Mouse (Mus musculus) ES-E14 (cell line): ENCODE data around the gene 1700003E16Rik. TPM values are rescaled to one million over a fixed set of nuclear protein-coding genes. Genes with fewer than 3 reads are reported as not detected.

ENCODE experiments used
- DNase-seq: peaks from one replicate; pipeline ENCODE4 v3.0.0-alpha.2; 2013; ENCODE audit warnings: low read depth, low spot score
- H3K27ac ChIP-seq: 2 replicates; pipeline ENCODE4 v1.5.1; 2012; ENCODE audit warnings: low read depth, mild to moderate bottlenecking, low read length, moderate library complexity, mixed read lengths; ENCODE audit not compliant: poor library complexity, insufficient read depth, severe bottlenecking
- H3K36me3 ChIP-seq: 2 replicates; pipeline ENCODE4 v1.6.1; 2012; ENCODE audit warnings: mild to moderate bottlenecking, low read length, moderate library complexity, mixed read lengths; ENCODE audit not compliant: control insufficient read depth, poor library complexity, insufficient read depth, severe bottlenecking
- H3K4me1 ChIP-seq, 2 experiments: fragments of 150-350 bp in 1 of 2; sonication (generic) in 1 of 2; 2 replicates each; pipeline ENCODE4 v1.6.1; 2012; ENCODE audit warnings: low read length in 2 of 2, mild to moderate bottlenecking in 1 of 2, mixed read lengths in 1 of 2; ENCODE audit not compliant: control insufficient read depth in 2 of 2, insufficient read depth in 2 of 2, poor library complexity in 1 of 2
- H3K4me3 ChIP-seq, 2 experiments: fragments of 150-350 bp in 1 of 2; sonication (generic) in 1 of 2; 2 replicates each; pipeline ENCODE4 v1.5.1; 2012; ENCODE audit warnings: low read length in 2 of 2, low read depth in 1 of 2, mild to moderate bottlenecking in 1 of 2, mixed read lengths in 1 of 2; ENCODE audit not compliant: insufficient read depth in 1 of 2, poor library complexity in 1 of 2, severe bottlenecking in 1 of 2
- H3K9ac ChIP-seq: 2 replicates; pipeline ENCODE4 v1.6.1; 2012; ENCODE audit warnings: low read depth, mild to moderate bottlenecking, low read length, mixed read lengths; ENCODE audit not compliant: poor library complexity, insufficient read depth, severe bottlenecking
- H3K9me3 ChIP-seq: fragments of 150-350 bp; sonication (generic); 2 replicates; pipeline ENCODE4 v1.6.1; 2012; ENCODE audit warnings: low read depth, mild to moderate bottlenecking, low read length; ENCODE audit not compliant: control insufficient read depth, insufficient read depth
- CHD2 ChIP-seq: IDR thresholded peaks from 2 replicates; pipeline ENCODE4 v1.6.1; 2014; ENCODE audit warnings: mild to moderate bottlenecking, low read depth, low read length, inconsistent platforms
- HCFC1 ChIP-seq: IDR thresholded peaks from 2 replicates; pipeline ENCODE4 v1.6.1; 2012; ENCODE audit warnings: low read length, inconsistent platforms, borderline replicate concordance; ENCODE audit not compliant: insufficient read depth
- MAFK ChIP-seq: IDR thresholded peaks from 2 replicates; pipeline ENCODE4 v1.6.1; 2014; ENCODE audit warnings: mild to moderate bottlenecking, low read depth, low read length, inconsistent platforms; ENCODE audit not compliant: insufficient read depth
- ZC3H11A ChIP-seq: IDR thresholded peaks from 2 replicates; pipeline ENCODE4 v1.6.1; 2012; ENCODE audit warnings: low read depth, mild to moderate bottlenecking, inconsistent platforms, low read length, borderline replicate concordance
- ZNF384 ChIP-seq: IDR thresholded peaks from 2 replicates; pipeline ENCODE4 v1.6.1; 2012; ENCODE audit warnings: low read depth, low read length, inconsistent platforms
- in situ Hi-C, 2 experiments: fragments of 600-800 bp; cut with MboI; formaldehyde crosslinking; loops; one replicate each; pipeline ENCODE4 v1.15.1; 2025; ENCODE audit warnings: low sequenced_read_pairs in 2 of 2, inconsistent platforms in 1 of 2; ENCODE audit not compliant: unreplicated experiment in 2 of 2
- total RNA-seq: library from RNA; depleted of rRNA; stranded (reverse); fragments of 300-350 nt; gene quantifications from 2 replicates; pipeline ENCODE4 v1.2.3, GENCODE M21; 2012

The 1700003E16Rik gene
- total RNA-seq, 1 experiment: 0.31 TPM

GRCm38 (mm10) chr6:83117616-83118015 lies 38.6 kb upstream of the 1700003E16Rik start:
- TF ChIP-seq ZNF384 (no peak), MAFK (no peak), CHD2 (no peak), HCFC1 (no peak), ZC3H11A (no peak)
- in situ Hi-C loops: no loop called here
- no peak overlapping the region for H3K9ac ChIP-seq
- peaks cover 4% of the 10 kb centered on the region; the same call in 1 of the 2 replicates for H3K36me3 ChIP-seq
- no peak for DNase-seq
- H3K4me3 ChIP-seq: no peak overlapping the region
- no peaks in the 10 kb centered on the region for H3K9me3 ChIP-seq
- no peak overlapping the region for H3K27ac ChIP-seq
- peaks cover 3% of the 10 kb centered on the region in 2 experiments; a peak in 3 of 4 replicates for H3K4me1 ChIP-seq

- Histone ChIP-seq H3K9me3 (no peaks in the 10 kb centered on the region), H3K36me3 (peaks cover 4% of the 10 kb centered on the region; the same call in 1 of the 2 replicates), H3K4me1 (peaks cover 3% of the 10 kb centered on the region in 2 experiments; a peak in 3 of 4 replicates), H3K4me3 (no peak overlapping the region), H3K9ac (no peak overlapping the region), H3K27ac (no peak overlapping the region)
- no peak for DNase-seq
- TF ChIP-seq HCFC1 (no peak), MAFK (no peak), ZC3H11A (no peak), ZNF384 (no peak), CHD2 (no peak)
- in situ Hi-C loops: no loop called here
These were observed 37.8 kb upstream of the 1700003E16Rik start for GRCm38 (mm10) chr6:83118369-83118768.

GRCm38 (mm10) chr6:83118825-83119733 lies 37.1 kb upstream of the 1700003E16Rik start:
- TF ChIP-seq CHD2: no peak
- TF ChIP-seq MAFK: no peak
- no peak for TF ChIP-seq ZNF384
- no peak for TF ChIP-seq ZC3H11A
- no peak for TF ChIP-seq HCFC1
- Histone ChIP-seq H3K27ac (no peak overlapping the region), H3K9me3 (no peaks in the 10 kb centered on the region), H3K4me3 (no peak overlapping the region), H3K9ac (no peak overlapping the region), H3K36me3 (peaks cover 4% of the 10 kb centered on the region; the same call in 1 of the 2 replicates), H3K4me1 (peaks cover 3% of the 10 kb centered on the region in 2 experiments; a peak in 3 of 4 replicates)
- in situ Hi-C loops: no loop called here
- DNase-seq: no peak

GRCm38 (mm10) chr6:83119734-83120051 lies 36.5 kb upstream of the 1700003E16Rik start:
- no peaks in the 10 kb centered on the region for H3K9me3 ChIP-seq
- TF ChIP-seq ZNF384 (no peak), HCFC1 (no peak), CHD2 (no peak), ZC3H11A (no peak), MAFK (no peak)
- H3K9ac ChIP-seq: no peak overlapping the region
- DNase-seq: no peak
- in situ Hi-C loops: no loop called here
- no peak overlapping the region for H3K27ac ChIP-seq
- no peak overlapping the region for H3K4me3 ChIP-seq
- H3K4me1 ChIP-seq: peaks cover 3% of the 10 kb centered on the region in 2 experiments; a peak in 3 of 4 replicates
- peaks cover 4% of the 10 kb centered on the region; the same call in 1 of the 2 replicates for H3K36me3 ChIP-seq
